Mouse (Mus musculus): ENCODE measurements at regions not wholly inside any gene's neighbourhood (a gene's known extent, or its start where the extent isn't known, plus 50 kb on each side); places are given as distances from the start of the nearest gene placed in this dataset.

DNA sequence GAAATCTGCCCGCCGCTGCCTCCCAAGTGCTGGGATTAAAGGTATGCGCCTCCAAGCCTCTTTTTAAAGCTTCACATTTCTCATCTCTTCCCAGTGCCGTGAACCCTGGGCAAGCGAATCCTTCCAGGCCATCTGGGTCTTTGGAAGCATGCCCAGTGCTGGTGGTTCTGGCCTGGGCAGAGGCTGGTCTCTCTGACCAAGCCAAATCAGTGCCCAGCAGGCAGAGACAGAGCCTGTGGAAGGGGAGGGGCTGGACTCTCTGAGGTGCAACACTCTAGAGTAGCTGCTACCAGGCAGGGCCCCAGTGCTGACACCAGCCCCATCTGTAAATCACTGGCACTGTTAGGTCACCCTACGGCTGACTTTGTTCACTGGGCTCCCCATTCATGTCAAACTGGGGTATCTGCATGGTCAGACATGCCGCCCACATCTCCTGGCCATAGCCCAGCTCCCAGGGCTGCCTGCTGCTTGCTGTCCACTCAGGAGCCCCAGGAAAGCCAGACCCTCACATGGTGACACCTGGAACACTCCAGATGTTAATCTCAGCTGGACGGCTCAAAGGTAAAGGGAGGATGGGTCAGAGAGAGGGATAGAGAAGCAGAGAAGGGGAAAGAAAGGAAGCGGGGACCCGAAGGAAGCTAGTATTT is 64.3 kb upstream of the Kazn start:
- H3K27ac ChIP-seq (ENCODE audit: low read depth, low read length), result no peak overlapping the region
- peaks cover 27% of the 10 kb centered on the region for H3K4me1 ChIP-seq (ENCODE audit: control insufficient read depth, insufficient read depth, low read length)
- peak; percentile 35; the same call in 1 of the 2 replicates for ATAC-seq (ENCODE audit: low read depth)

GRCm38 (mm10) chr4:142302724-142303120 is 63.5 kb upstream of the Kazn start:
- Histone ChIP-seq H3K9ac (replicated peaks; ENCODE audit: low read depth, low read length) (no peak overlapping the region), H3K27ac (ENCODE audit: low read depth, low read length) (0 out of 2 replicates have a peak overlapping the region, but pooled peaks have one; percentile 28), H3K27me3 (ENCODE audit: control insufficient read depth, insufficient read depth, low read length) (no peaks in the 10 kb centered on the region), H3K36me3 (ENCODE audit: control insufficient read depth, insufficient read depth, low read length) (no peaks in the 10 kb centered on the region), H3K9me3 (ENCODE audit: control insufficient read depth, low read length) (no peaks in the 10 kb centered on the region), H3K4me3 (ENCODE audit: low read depth, low read length) (no peak overlapping the region), H3K4me2 (ENCODE audit: low read depth, low read length) (no peak overlapping the region), H3K4me1 (ENCODE audit: control insufficient read depth, insufficient read depth, low read length) (peaks cover 27% of the 10 kb centered on the region)
- ATAC-seq (ENCODE audit: low read depth), result no peak
- 74% methylated on average over 2 of the region's 2 CpGs for WGBS

More for the DNA sequence above, 64.3 kb upstream of the Kazn start:
- H3K36me3 ChIP-seq (ENCODE audit: control insufficient read depth, insufficient read depth, low read length), result no peaks in the 10 kb centered on the region
- no peaks in the 10 kb centered on the region for H3K9me3 ChIP-seq (ENCODE audit: control insufficient read depth, low read length)
- no peaks in the 10 kb centered on the region for H3K27me3 ChIP-seq (ENCODE audit: control insufficient read depth, insufficient read depth, low read length)
- whole genome bisulfite sequencing, result 64% methylated on average over 10 of the region's 10 CpGs
- H3K4me2 ChIP-seq (ENCODE audit: low read depth, low read length), result no peak overlapping the region
- H3K9ac ChIP-seq (replicated peaks; ENCODE audit: low read depth, low read length), result no peak overlapping the region
- H3K4me3 ChIP-seq (ENCODE audit: low read depth, low read length), result no peak overlapping the region

DNA sequence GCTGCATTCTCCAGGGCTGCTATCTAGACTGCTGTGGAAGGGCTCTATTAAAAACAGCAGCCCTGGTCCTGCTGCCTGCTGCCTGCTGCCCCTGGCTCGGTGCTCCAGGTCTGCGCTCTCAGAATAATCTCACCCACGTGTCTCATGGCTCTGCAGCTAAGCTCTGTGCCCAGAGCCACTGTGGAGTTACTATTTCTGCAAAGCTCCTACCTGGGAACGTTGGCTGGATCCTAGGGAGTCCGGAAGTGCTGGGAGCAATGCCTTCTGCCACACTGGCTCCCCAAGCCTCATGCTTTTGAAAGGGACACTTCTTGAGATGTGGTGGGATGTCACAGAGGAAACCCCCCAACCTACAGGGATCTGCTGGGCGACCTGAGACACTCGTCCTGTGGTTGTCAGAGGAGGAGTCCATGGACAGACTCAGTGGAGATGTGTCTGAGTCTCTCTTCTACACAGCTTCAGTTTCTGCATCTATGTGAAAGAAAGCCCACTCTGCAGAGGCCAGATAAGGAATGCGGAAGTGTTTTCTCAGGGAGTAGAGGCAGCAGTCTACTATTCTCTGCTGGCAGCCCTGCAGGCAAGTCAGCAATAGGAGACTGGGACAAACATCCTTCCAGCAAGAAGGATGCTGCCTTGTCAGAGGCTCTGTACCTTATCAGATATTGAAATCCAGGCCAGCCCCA is 63.0 kb upstream of the Kazn start:
- H3K9me3 ChIP-seq (ENCODE audit: control insufficient read depth, low read length), result no peaks in the 10 kb centered on the region
- H3K27me3 ChIP-seq (ENCODE audit: control insufficient read depth, insufficient read depth, low read length), result no peaks in the 10 kb centered on the region
- ATAC-seq (ENCODE audit: low read depth), result no peak
- no peak overlapping the region for H3K4me2 ChIP-seq (ENCODE audit: low read depth, low read length)
- H3K9ac ChIP-seq (replicated peaks; ENCODE audit: low read depth, low read length), result no peak overlapping the region
- H3K27ac ChIP-seq (ENCODE audit: low read depth, low read length), result 0 out of 2 replicates have a peak overlapping the region, but pooled peaks have one; percentile 28
- H3K36me3 ChIP-seq (ENCODE audit: control insufficient read depth, insufficient read depth, low read length), result no peaks in the 10 kb centered on the region
- peaks cover 27% of the 10 kb centered on the region for H3K4me1 ChIP-seq (ENCODE audit: control insufficient read depth, insufficient read depth, low read length)
- H3K4me3 ChIP-seq (ENCODE audit: low read depth, low read length), result no peak overlapping the region
- 49% methylated on average over 8 of the region's 8 CpGs for WGBS

DNA sequence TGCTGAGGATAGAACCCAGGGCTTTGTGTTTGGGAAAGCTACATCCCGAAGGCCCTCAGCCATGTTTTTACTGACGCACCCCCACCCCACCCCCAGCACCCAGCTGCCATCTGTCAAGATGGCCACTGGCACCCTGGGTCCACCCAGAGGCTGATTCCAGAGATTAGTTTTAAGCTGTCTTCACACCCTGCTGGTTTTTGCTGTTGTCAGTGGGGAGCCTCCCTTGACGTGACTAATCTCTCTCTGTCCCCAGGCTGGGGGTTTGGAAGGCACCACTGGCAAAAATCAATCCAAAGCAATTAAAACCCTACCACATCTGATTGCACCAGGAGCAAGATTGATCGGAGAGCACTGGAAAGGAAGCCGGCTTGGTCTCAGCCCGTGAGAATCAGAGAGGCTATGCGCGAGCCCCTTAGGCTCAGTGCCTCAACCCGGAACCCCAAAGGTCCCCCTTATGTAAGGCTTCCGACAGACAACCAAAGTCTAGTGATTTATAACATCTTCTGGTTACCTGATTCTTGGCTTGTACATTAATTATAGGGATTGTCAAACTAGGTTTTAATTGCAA is 59.7 kb upstream of the Kazn start:
- 46% methylated on average over 10 of the region's 10 CpGs for WGBS
- Histone ChIP-seq H3K4me2 (ENCODE audit: low read depth, low read length) (no peak overlapping the region), H3K27me3 (ENCODE audit: control insufficient read depth, insufficient read depth, low read length) (no peaks in the 10 kb centered on the region), H3K27ac (ENCODE audit: low read depth, low read length) (no peak overlapping the region), H3K4me3 (ENCODE audit: low read depth, low read length) (no peak overlapping the region), H3K9me3 (ENCODE audit: control insufficient read depth, low read length) (no peaks in the 10 kb centered on the region), H3K9ac (replicated peaks; ENCODE audit: low read depth, low read length) (no peak overlapping the region), H3K4me1 (ENCODE audit: control insufficient read depth, insufficient read depth, low read length) (peaks cover 27% of the 10 kb centered on the region), H3K36me3 (ENCODE audit: control insufficient read depth, insufficient read depth, low read length) (no peaks in the 10 kb centered on the region)
- no peak for ATAC-seq (ENCODE audit: low read depth)

DNA sequence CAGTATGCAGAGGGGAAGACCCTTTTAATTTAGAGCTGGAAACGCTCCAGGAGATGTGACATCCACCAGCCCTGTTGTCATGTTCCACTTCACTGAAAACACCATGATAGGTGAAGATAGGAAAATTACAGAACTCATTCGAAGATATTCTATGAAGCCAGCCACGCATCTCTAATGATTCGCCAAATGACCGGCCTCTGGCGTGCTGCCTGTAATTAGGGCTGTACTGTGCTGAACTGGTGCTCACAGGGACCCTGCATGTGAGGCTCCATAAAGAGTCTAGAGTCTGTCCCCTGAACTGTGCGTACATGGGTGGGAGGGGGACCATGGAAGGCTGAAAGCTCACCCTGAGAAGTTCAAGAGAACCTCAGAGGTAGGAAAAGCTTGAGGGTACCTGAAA is 53.6 kb upstream of the Kazn start:
- H3K4me3 ChIP-seq (ENCODE audit: low read depth, low read length), result no peak overlapping the region
- WGBS, result 50% methylated on average over 7 of the region's 7 CpGs
- H3K27me3 ChIP-seq (ENCODE audit: control insufficient read depth, insufficient read depth, low read length), result no peaks in the 10 kb centered on the region
- no peak overlapping the region for H3K9ac ChIP-seq (replicated peaks; ENCODE audit: low read depth, low read length)
- ATAC-seq (ENCODE audit: low read depth), result peak; percentile 29; the same call in 1 of the 2 replicates
- H3K9me3 ChIP-seq (ENCODE audit: control insufficient read depth, low read length), result no peaks in the 10 kb centered on the region
- peaks cover 7% of the 10 kb centered on the region for H3K4me1 ChIP-seq (ENCODE audit: control insufficient read depth, insufficient read depth, low read length)
- H3K4me2 ChIP-seq (ENCODE audit: low read depth, low read length), result no peak overlapping the region
- no peaks in the 10 kb centered on the region for H3K36me3 ChIP-seq (ENCODE audit: control insufficient read depth, insufficient read depth, low read length)
- H3K27ac ChIP-seq (ENCODE audit: low read depth, low read length), result peak overlapping the region; percentile 34; the same call in 1 of the 2 replicates

- Histone ChIP-seq H3K4me3 (ENCODE audit: low read depth, low read length) (no peak overlapping the region), H3K36me3 (ENCODE audit: control insufficient read depth, insufficient read depth, low read length) (no peaks in the 10 kb centered on the region), H3K27me3 (ENCODE audit: control insufficient read depth, insufficient read depth, low read length) (no peaks in the 10 kb centered on the region), H3K9ac (replicated peaks; ENCODE audit: low read depth, low read length) (no peak overlapping the region), H3K9me3 (ENCODE audit: control insufficient read depth, low read length) (no peaks in the 10 kb centered on the region), H3K27ac (ENCODE audit: low read depth, low read length) (no peak overlapping the region), H3K4me1 (ENCODE audit: control insufficient read depth, insufficient read depth, low read length) (peaks cover 7% of the 10 kb centered on the region), H3K4me2 (ENCODE audit: low read depth, low read length) (no peak overlapping the region)
- ATAC-seq (ENCODE audit: low read depth), result peak; percentile 62; the same call in 1 of the 2 replicates
- 62% methylated on average over 9 of the region's 9 CpGs for WGBS
Observed at GRCm38 (mm10) chr4:142292334-142292733, 53.1 kb upstream of the Kazn start.

GRCm38 (mm10) chr4:142291366-142291765 is 52.2 kb upstream of the Kazn start:
- WGBS, result 86% methylated on average over 3 of the region's 3 CpGs
- ATAC-seq (ENCODE audit: low read depth), result no peak

More at GRCm38 (mm10) chr4:142291366-142291765, 52.2 kb upstream of the Kazn start:
- no peak overlapping the region for H3K4me3 ChIP-seq (ENCODE audit: low read depth, low read length)
- H3K27ac ChIP-seq (ENCODE audit: low read depth, low read length), result no peak overlapping the region
- H3K36me3 ChIP-seq (ENCODE audit: control insufficient read depth, insufficient read depth, low read length), result no peaks in the 10 kb centered on the region
- no peaks in the 10 kb centered on the region for H3K9me3 ChIP-seq (ENCODE audit: control insufficient read depth, low read length)
- no peak overlapping the region for H3K4me2 ChIP-seq (ENCODE audit: low read depth, low read length)
- peaks cover 7% of the 10 kb centered on the region for H3K4me1 ChIP-seq (ENCODE audit: control insufficient read depth, insufficient read depth, low read length)
- H3K27me3 ChIP-seq (ENCODE audit: control insufficient read depth, insufficient read depth, low read length), result no peaks in the 10 kb centered on the region
- H3K9ac ChIP-seq (replicated peaks; ENCODE audit: low read depth, low read length), result no peak overlapping the region
